Mouse (Mus musculus) left cerebral cortex, adult 8-10 months (tissue): Measurements from ENCODE around the gene Trim16. TPM values are rescaled to one million over a fixed set of nuclear protein-coding genes. Genes with fewer than 3 reads are reported as not detected.

ENCODE experiments used
- DNase-seq, 2 experiments: peaks; one replicate each; pipeline ENCODE4 v3.0.0; 2022; ENCODE audit warnings: low spot score in 2 of 2
- total RNA-seq, 4 experiments: library from RNA; stranded (reverse); gene quantifications; 2 replicates each; pipeline ENCODE4 v1.2.4; 2022

The Trim16 gene
- total RNA-seq, 4 experiments from 2014 or later, result 1.4 to 1.7 (median 1.5) TPM

GRCm38 (mm10) chr11:62890796-62891195 lies 70.8 kb downstream of the Trim16 start:
- no peak for DNase-seq

- DNase-seq, result no peak
These were observed 71.7 kb downstream of the Trim16 start for GRCm38 (mm10) chr11:62891763-62892162.

Other genes starting within 250 kb of the Trim16 start
- gene Trpv2, start 245.7 kb upstream of the Trim16 start, total RNA-seq, result 10 to 100 TPM; 17.9 to 20.2 (median 19.3) TPM
- 10 to 100 TPM; 18.8 to 21.2 (median 19.8) TPM for gene Lrrc75a, start 171.7 kb upstream of the Trim16 start, total RNA-seq
- 10 to 100 TPM; 21.5 to 34.3 (median 25.6) TPM for gene Mmgt2, start 171.6 kb upstream of the Trim16 start, total RNA-seq
- gene Zfp287, start 88.3 kb upstream of the Trim16 start, total RNA-seq, result 10 to 100 TPM; 17.2 to 19.2 (median 17.9) TPM
- not detected for gene Gm10428, start 67.1 kb upstream of the Trim16 start, total RNA-seq
- 10 to 100 TPM; 18.2 to 27.5 (median 25.2) TPM for gene Zfp286, start 30.8 kb upstream of the Trim16 start, total RNA-seq
- gene Fbxw10, start 26.8 kb downstream of the Trim16 start, total RNA-seq, result 1 to 10 TPM in 2 of 4 experiments, under 1 TPM in 2; 0.63 to 2.2 (median 1.0) TPM
- 10 to 100 TPM; 29.9 to 35.5 (median 30.9) TPM for gene Tvp23b, start 59.2 kb downstream of the Trim16 start, total RNA-seq
- not detected for gene Cdrt4, start 131.0 kb downstream of the Trim16 start, total RNA-seq
- gene Tekt3, start 241.4 kb downstream of the Trim16 start, total RNA-seq, result under 1 TPM in 3 of 4 experiments, not detected in 1; 0.18 to 0.34 (median 0.21) TPM